8 mouse cellular contexts compared by ENCODE assay signal in genomic region chr7:83631073-83631827, GRCm38 (mm10). TPM values are rescaled to one million over a fixed set of nuclear protein-coding genes. Genes with fewer than 3 reads are reported as not detected.
DNase-seq lines count a peak whose midpoint lies in the region; ATAC-seq and TF ChIP-seq lines count a peak whose summit lies in the region.

No protein-coding gene starts in this region.

- 10% methylated on average over 11 of the region's 11 CpGs for WGBS in kidney, adult 2 months
- 7% methylated on average over 11 of the region's 11 CpGs for WGBS in bone marrow, adult 2 months
- 14% methylated on average over 11 of the region's 11 CpGs for WGBS in hindbrain, embryonic 12.5 days
- 10% methylated on average over 11 of the region's 11 CpGs for WGBS in midbrain, embryonic 16.5 days

- H3K9ac ChIP-seq in hindbrain, embryonic 12.5 days = peak overlapping the region; percentile 60
- H3K9ac ChIP-seq in midbrain, embryonic 16.5 days (ENCODE audit: low read depth, low read length) = peak overlapping the region; percentile 65

- peak overlapping the region; percentile 82 for H3K4me2 ChIP-seq in hindbrain, embryonic 12.5 days (replicated peaks)
- H3K4me2 ChIP-seq in midbrain, embryonic 16.5 days (ENCODE audit: low read length) = peak overlapping the region; percentile 86

- ATAC-seq in hindbrain, embryonic 12.5 days (ENCODE audit: low FRiP score) = peak; percentile 81
- ATAC-seq in midbrain, embryonic 16.5 days = peak; percentile 82

- peaks cover 11% of the 10 kb centered on the region for H3K4me1 ChIP-seq in kidney, adult 2 months (ENCODE audit: control insufficient read depth, insufficient read depth, low read length)
- H3K4me1 ChIP-seq in bone marrow, adult 2 months (ENCODE audit: control insufficient read depth, insufficient read depth, low read length) = peaks cover 3% of the 10 kb centered on the region; the same call in 1 of the 2 replicates
- H3K4me1 ChIP-seq in hindbrain, embryonic 12.5 days = peaks cover 17% of the 10 kb centered on the region
- peaks cover 13% of the 10 kb centered on the region for H3K4me1 ChIP-seq in midbrain, embryonic 16.5 days (ENCODE audit: control insufficient read depth, insufficient read depth, low read length)

- peak; percentile 25 for DNase-seq in kidney, adult 2 months
- DNase-seq in kidney, adult 8-10 months = no peak
- DNase-seq in thymus, postnatal 4 days = no peak
- DNase-seq in ovary, postnatal 36 days (ENCODE audit: low spot score) = no peak
- DNase-seq in natural killer cell, adult 2 months (ENCODE audit: low spot score in 2 of 2) = no peak

- H3K27ac ChIP-seq in kidney, adult 2 months (ENCODE audit: insufficient read depth, low read depth, low read length) = peak overlapping the region; percentile 90
- H3K27ac ChIP-seq in bone marrow, adult 2 months (ENCODE audit: control insufficient read depth, insufficient read depth, low read depth, low read length, poor library complexity) = peak overlapping the region; percentile 38; the same call in 1 of the 2 replicates
- peak overlapping the region; percentile 52; the same call in 1 of the 2 replicates for H3K27ac ChIP-seq in hindbrain, embryonic 12.5 days
- peak overlapping the region; percentile 67 for H3K27ac ChIP-seq in midbrain, embryonic 16.5 days (ENCODE audit: low read length)

- peak overlapping the region; percentile 93 for H3K4me3 ChIP-seq in kidney, adult 2 months (ENCODE audit: insufficient read depth, low read depth, low read length)
- H3K4me3 ChIP-seq in bone marrow, adult 2 months (replicated peaks; ENCODE audit: control insufficient read depth, low read depth, low read length) = peak overlapping the region; percentile 68
- peak overlapping the region; percentile 60 for H3K4me3 ChIP-seq in hindbrain, embryonic 12.5 days
- H3K4me3 ChIP-seq in midbrain, embryonic 16.5 days (ENCODE audit: low read depth, low read length) = peak overlapping the region; percentile 57

- no peak for TF ChIP-seq CTCF in kidney, adult 2 months (conservative IDR thresholded peaks at IDR 0.05; ENCODE audit: insufficient read depth, insufficient read length, low read depth, low read length)
- no peak for TF ChIP-seq CTCF in bone marrow, adult 2 months (IDR thresholded peaks at IDR 0.05; ENCODE audit: control insufficient read depth, insufficient read depth, low read length)

- no peak for TF ChIP-seq POLR2A in kidney, adult 2 months (IDR thresholded peaks at IDR 0.05; ENCODE audit: low read depth, low read length)
- TF ChIP-seq POLR2A in bone marrow, adult 2 months (IDR thresholded peaks at IDR 0.05; ENCODE audit: borderline replicate concordance, control insufficient read depth, low read depth, low read length) = no peak

- no peaks in the 10 kb centered on the region; the same call in 1 of the 2 replicates for H3K36me3 ChIP-seq in kidney, adult 2 months (ENCODE audit: control insufficient read depth, insufficient read depth, low read length)
- H3K36me3 ChIP-seq in hindbrain, embryonic 12.5 days = no peaks in the 10 kb centered on the region
- no peaks in the 10 kb centered on the region for H3K36me3 ChIP-seq in midbrain, embryonic 16.5 days (ENCODE audit: control insufficient read depth, insufficient read depth, low read length)

- no peaks in the 10 kb centered on the region for H3K27me3 ChIP-seq in kidney, adult 2 months (replicated peaks; ENCODE audit: control insufficient read depth, insufficient read depth, low read length)
- H3K27me3 ChIP-seq in hindbrain, embryonic 12.5 days = no peaks in the 10 kb centered on the region
- H3K27me3 ChIP-seq in midbrain, embryonic 16.5 days (ENCODE audit: control insufficient read depth, insufficient read depth, low read depth, low read length) = no peaks in the 10 kb centered on the region

- H3K9me3 ChIP-seq in hindbrain, embryonic 12.5 days (replicated peaks) = no peaks in the 10 kb centered on the region
- H3K9me3 ChIP-seq in midbrain, embryonic 16.5 days (replicated peaks; ENCODE audit: control insufficient read depth, low read length, poor library complexity, severe bottlenecking) = no peaks in the 10 kb centered on the region

RNA-seq across cellular contexts. Expression of gene Stard5, which starts 0.5 kb away (rescaled TPM):
- 80.0 and 88.2 TPM in 2 replicates for polyA plus RNA-seq in kidney, adult 2 months (2012; rRNA removed)
- 6.4 and 9.0 TPM in 2 replicates for polyA plus RNA-seq in bone marrow, adult 2 months (2011; ENCODE audit: insufficient read depth, insufficient read length, low replicate concordance, missing spikeins)
- polyA plus RNA-seq in hindbrain, embryonic 12.5 days (2016; fragmentation: Nextera tagmentation; extraction: Ambion mirVana) = 11.6 and 12.9 TPM in 2 replicates
- 6.0 and 6.5 TPM in 2 replicates for polyA plus RNA-seq in midbrain, embryonic 16.5 days (2015; fragmentation: Nextera tagmentation; extraction: Ambion mirVana)

RNA-seq across cellular contexts. Expression of gene Tmc3, which starts 46.5 kb away (rescaled TPM):
- polyA plus RNA-seq in kidney, adult 2 months (2012; rRNA removed) = 0.88 and 1.0 TPM in 2 replicates
- polyA plus RNA-seq in bone marrow, adult 2 months (2011; ENCODE audit: insufficient read depth, insufficient read length, low replicate concordance, missing spikeins) = 0.65 and 0.86 TPM in 2 replicates
- polyA plus RNA-seq in hindbrain, embryonic 12.5 days (2016; fragmentation: Nextera tagmentation; extraction: Ambion mirVana) = 0.26 and 1.2 TPM in 2 replicates
- polyA plus RNA-seq in midbrain, embryonic 16.5 days (2015; fragmentation: Nextera tagmentation; extraction: Ambion mirVana) = 0.16 and 0.40 TPM in 2 replicates

Comparison
In these comparisons a context has a peak if more than half of its experiments do, and no peak if none do; other contexts are left out.
1. H3K27ac ChIP-seq: peak in every context shown above with its lines; median percentile 90 in kidney, adult 2 months; 67 in midbrain, embryonic 16.5 days; 52 in hindbrain, embryonic 12.5 days; 38 in bone marrow, adult 2 months.